Mouse (Mus musculus) heart, embryonic 10.5 days (tissue): ENCODE measurements around the gene Prss47. TPM values are rescaled to one million over a fixed set of nuclear protein-coding genes. Genes with fewer than 3 reads are reported as not detected.

Experiments used
- DNase-seq: peaks from one replicate; pipeline ENCODE4 v3.0.0-alpha.2; 2017; ENCODE audit warnings: low spot score
- H3K27ac ChIP-seq: fragments of 300-500 bp; sonication (generic); 2 replicates; pipeline ENCODE4 v1.5.1; 2016; ENCODE audit warnings: mild to moderate bottlenecking
- H3K27me3 ChIP-seq: fragments of 300-500 bp; sonication (generic); 2 replicates; pipeline ENCODE4 v1.6.1; 2016; ENCODE audit warnings: mild to moderate bottlenecking; ENCODE audit not compliant: poor library complexity, insufficient read depth, severe bottlenecking
- H3K36me3 ChIP-seq: fragments of 300-500 bp; sonication (generic); 2 replicates; pipeline ENCODE4 v1.6.1; 2016; ENCODE audit warnings: mild to moderate bottlenecking, moderate library complexity
- H3K4me1 ChIP-seq: fragments of 300-500 bp; sonication (generic); 2 replicates; pipeline ENCODE4 v1.6.1; 2016; ENCODE audit warnings: mild to moderate bottlenecking
- H3K4me3 ChIP-seq: fragments of 300-500 bp; sonication (generic); 2 replicates; pipeline ENCODE4 v1.5.1; 2016; ENCODE audit warnings: mild to moderate bottlenecking, moderate library complexity
- H3K9me3 ChIP-seq: fragments of 300-500 bp; sonication (generic); 2 replicates; pipeline ENCODE4 v1.6.1; 2016; ENCODE audit warnings: mild to moderate bottlenecking, moderate library complexity
- WGBS: fragments of 180-500 bp; shearing (Covaris S2); methylation state at CpG from one replicate; pipeline ENCODE4 v1.1.7; 2016; 5-methylcytosine and 5-hydroxymethylcytosine counted together
- polyA plus RNA-seq: library from polyadenylated mRNA; unstranded; fragments of >200 nt; fragmentation: Nextera tagmentation; extraction: Ambion mirVana; gene quantifications from 2 replicates; pipeline ENCODE4 v1.2.1, GENCODE M21; 2016

The Prss47 gene
- not detected in 2 replicates for polyA plus RNA-seq

GRCm38 (mm10) chr13:65052660-65053059 is at the start of gene Prss47:
Gene Prss47 (minus strand): TSS chr13:65052760.
- no peak within 1 kb of the TSS for H3K4me3 ChIP-seq
- no peaks in the 10 kb centered on the region for H3K4me1 ChIP-seq
- DNase-seq: no peak
- no peaks in the 10 kb centered on the region for H3K36me3 ChIP-seq
- no peak within 1 kb of the TSS for H3K27ac ChIP-seq
- 77% methylated on average over 9 of the region's 9 CpGs for WGBS
- no peaks in the 10 kb centered on the region for H3K27me3 ChIP-seq
- H3K9me3 ChIP-seq: 0 out of 2 replicates have a peak, but pooled peaks cover 4% of the 10 kb centered on the region

- Histone ChIP-seq H3K36me3 (0 out of 2 replicates have a peak, but pooled peaks cover 4% of the 10 kb centered on the region), H3K27ac (no peak overlapping the region), H3K4me3 (no peak overlapping the region), H3K9me3 (no peaks in the 10 kb centered on the region), H3K27me3 (no peaks in the 10 kb centered on the region), H3K4me1 (no peaks in the 10 kb centered on the region)
- DNase-seq: no peak
- 92% methylated on average over 3 of the region's 3 CpGs for WGBS
These were observed 48.7 kb upstream of the Prss47 start for GRCm38 (mm10) chr13:65101232-65101631.

DNA sequence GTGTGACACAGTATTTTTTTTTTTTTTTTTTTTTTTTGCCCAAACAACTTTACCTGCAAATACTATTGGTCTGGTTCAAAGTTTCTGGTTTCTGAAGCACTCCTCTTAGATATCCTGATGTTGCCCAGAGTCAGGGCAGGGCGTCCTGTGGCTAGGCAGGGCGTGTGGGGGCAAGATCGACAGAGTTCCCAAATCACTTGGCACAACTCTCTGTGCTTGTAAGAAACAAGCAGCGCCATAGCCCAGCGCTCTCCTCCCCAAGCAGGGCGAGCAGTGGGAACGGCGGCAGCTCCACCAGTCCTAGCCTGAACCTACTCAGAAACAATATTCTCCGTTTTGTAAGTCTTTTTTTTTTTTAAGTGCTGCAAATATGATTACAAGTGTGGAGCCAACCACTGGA is 48.1 kb upstream of the Prss47 start:
- Histone ChIP-seq H3K9me3 (no peaks in the 10 kb centered on the region), H3K27me3 (no peaks in the 10 kb centered on the region), H3K36me3 (0 out of 2 replicates have a peak, but pooled peaks cover 1% of the 10 kb centered on the region), H3K4me3 (no peak overlapping the region), H3K27ac (no peak overlapping the region), H3K4me1 (no peaks in the 10 kb centered on the region)
- DNase-seq: no peak
- WGBS: 91% methylated on average over 9 of the region's 9 CpGs

- H3K4me3 ChIP-seq: no peak overlapping the region
- H3K27ac ChIP-seq: no peak overlapping the region
- H3K4me1 ChIP-seq: no peaks in the 10 kb centered on the region
- DNase-seq: no peak
- H3K9me3 ChIP-seq: no peaks in the 10 kb centered on the region
- peaks cover 3% of the 10 kb centered on the region; the same call in 1 of the 2 replicates for H3K36me3 ChIP-seq
- H3K27me3 ChIP-seq: no peaks in the 10 kb centered on the region
These were observed 44.5 kb upstream of the Prss47 start for GRCm38 (mm10) chr13:65097018-65097417.

DNA sequence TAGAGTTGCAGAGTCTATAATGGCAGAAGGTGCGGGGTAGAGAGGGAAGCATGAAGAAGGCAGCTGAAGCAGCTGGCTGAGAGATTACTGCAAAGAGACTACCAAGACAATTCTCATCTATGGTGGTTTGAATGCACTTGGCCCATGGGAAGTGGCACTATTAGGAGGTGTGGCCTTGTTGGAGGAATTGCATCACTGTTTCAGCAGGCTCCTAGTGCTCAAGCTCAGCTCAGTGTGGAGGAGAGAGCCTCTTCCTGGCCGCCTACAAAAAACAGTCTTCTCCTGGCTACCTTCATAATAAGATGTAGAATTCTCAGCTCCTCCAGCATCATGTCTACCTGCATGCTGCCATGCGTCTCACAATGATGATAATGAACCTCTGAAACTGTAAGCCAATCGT is 43.4 kb upstream of the Prss47 start:
- H3K4me3 ChIP-seq: no peak overlapping the region
- no peaks in the 10 kb centered on the region for H3K27me3 ChIP-seq
- H3K27ac ChIP-seq: no peak overlapping the region
- no peak for DNase-seq
- 85% methylated on average over 4 of the region's 4 CpGs for WGBS
- no peaks in the 10 kb centered on the region for H3K9me3 ChIP-seq
- peaks cover 7% of the 10 kb centered on the region for H3K36me3 ChIP-seq
- H3K4me1 ChIP-seq: no peaks in the 10 kb centered on the region

DNA sequence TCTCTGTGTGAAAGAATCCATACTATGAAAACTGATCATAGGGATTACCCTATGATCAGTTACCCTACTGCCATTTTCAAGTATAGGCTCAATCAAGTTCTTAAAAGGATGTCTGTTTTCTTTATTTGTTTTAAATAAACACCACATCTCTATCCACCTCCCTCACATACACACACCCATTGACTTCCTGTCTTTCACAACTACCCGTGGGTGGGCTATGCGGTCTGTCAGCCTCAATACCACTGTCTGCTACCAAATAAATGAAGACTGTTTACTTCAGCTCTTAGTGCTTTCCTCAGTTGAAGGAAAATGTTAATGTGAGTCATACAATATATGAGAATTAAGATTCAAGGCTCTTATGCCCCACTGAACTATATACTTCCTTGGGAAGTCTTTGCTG is 17.4 kb upstream of the Prss47 start:
- Histone ChIP-seq H3K4me1 (no peaks in the 10 kb centered on the region), H3K27ac (no peak overlapping the region), H3K36me3 (peaks cover 21% of the 10 kb centered on the region), H3K4me3 (no peak overlapping the region), H3K27me3 (no peaks in the 10 kb centered on the region), H3K9me3 (no peaks in the 10 kb centered on the region)
- WGBS: 87% methylated on average over 2 of the region's 2 CpGs
- no peak for DNase-seq

GRCm38 (mm10) chr13:65035057-65035456 is 17.5 kb downstream of the Prss47 start:
- DNase-seq: no peak
- 58% methylated on average over 4 of the region's 4 CpGs for WGBS
- H3K4me1 ChIP-seq: no peaks in the 10 kb centered on the region
- no peaks in the 10 kb centered on the region for H3K9me3 ChIP-seq
- no peak overlapping the region for H3K27ac ChIP-seq
- no peaks in the 10 kb centered on the region for H3K36me3 ChIP-seq
- H3K27me3 ChIP-seq: no peaks in the 10 kb centered on the region
- H3K4me3 ChIP-seq: no peak overlapping the region

DNA sequence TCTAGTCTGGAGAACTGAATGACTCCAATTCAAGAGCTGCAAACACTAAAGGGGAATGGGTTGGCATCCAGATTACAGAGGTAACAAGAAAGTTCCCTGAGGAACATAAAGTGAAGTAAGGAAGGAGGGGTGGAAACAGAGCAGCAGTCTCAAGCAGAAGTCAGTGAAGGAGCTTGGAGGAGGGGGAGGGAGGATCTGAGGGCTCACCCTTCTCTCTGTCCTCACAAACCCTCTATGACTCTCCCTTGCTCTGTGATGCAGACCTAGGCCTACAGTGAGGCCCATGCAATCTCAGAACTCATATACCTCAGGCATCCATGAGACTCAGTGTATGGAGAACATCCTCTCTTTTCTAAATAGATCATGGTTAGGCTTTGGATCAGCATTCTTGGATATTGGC is 19.8 kb downstream of the Prss47 start, which contains the start of gene Spata31d1c:
Gene Spata31d1c (plus strand): TSS at position 301 of the 400 bp plus-strand sequence.
- Histone ChIP-seq H3K27me3 (no peaks in the 10 kb centered on the region), H3K9me3 (no peaks in the 10 kb centered on the region), H3K4me3 (no peak within 1 kb of the TSS), H3K4me1 (no peaks in the 10 kb centered on the region), H3K27ac (no peak within 1 kb of the TSS), H3K36me3 (no peaks in the 10 kb centered on the region)
- no peak for DNase-seq

DNA sequence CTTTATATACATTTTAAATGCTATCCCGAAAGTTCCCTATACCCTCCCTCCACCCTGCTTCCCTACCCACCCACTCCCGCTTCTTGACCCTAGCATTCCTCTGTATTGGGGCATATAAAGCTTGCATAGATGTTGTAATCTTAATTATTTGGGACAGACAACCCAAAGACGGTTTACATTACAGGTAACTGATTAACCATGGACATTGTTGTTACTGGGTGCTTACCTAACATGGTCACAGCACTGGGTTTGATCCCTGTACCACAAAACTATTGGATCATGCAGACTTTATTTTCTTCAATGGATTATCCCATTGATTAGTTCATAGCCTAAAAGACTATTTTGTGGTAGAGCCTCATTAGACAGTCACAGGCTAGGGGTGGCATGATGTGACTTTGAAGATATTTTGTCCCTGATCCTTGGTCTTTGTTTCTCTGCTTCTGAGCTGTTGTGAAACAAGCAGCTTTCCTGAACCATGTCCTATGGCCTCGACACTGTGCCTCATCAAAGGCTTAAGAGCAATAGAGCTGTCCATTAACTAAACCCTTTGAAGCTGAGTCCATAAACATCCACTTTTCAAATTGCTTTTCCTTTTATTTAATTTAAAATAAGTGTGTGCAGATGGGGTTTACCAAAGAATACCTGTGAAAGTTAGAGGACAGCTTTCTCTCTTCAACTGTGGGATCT is 41.4 kb downstream of the Prss47 start:
- H3K27me3 ChIP-seq: no peaks in the 10 kb centered on the region
- DNase-seq: no peak
- no peaks in the 10 kb centered on the region for H3K4me1 ChIP-seq
- H3K9me3 ChIP-seq: no peaks in the 10 kb centered on the region
- no peak overlapping the region for H3K27ac ChIP-seq
- no peaks in the 10 kb centered on the region for H3K36me3 ChIP-seq
- no peak overlapping the region for H3K4me3 ChIP-seq
- WGBS: 66% methylated on average over 4 of the region's 4 CpGs

GRCm38 (mm10) chr13:65007971-65008370 is 44.6 kb downstream of the Prss47 start:
- H3K36me3 ChIP-seq: no peaks in the 10 kb centered on the region
- no peak overlapping the region for H3K4me3 ChIP-seq
- H3K27me3 ChIP-seq: no peaks in the 10 kb centered on the region
- no peak for DNase-seq
- no peaks in the 10 kb centered on the region for H3K9me3 ChIP-seq
- no peak overlapping the region for H3K27ac ChIP-seq
- WGBS: 79% methylated on average over 1 of the region's 1 CpGs
- no peaks in the 10 kb centered on the region for H3K4me1 ChIP-seq

DNA sequence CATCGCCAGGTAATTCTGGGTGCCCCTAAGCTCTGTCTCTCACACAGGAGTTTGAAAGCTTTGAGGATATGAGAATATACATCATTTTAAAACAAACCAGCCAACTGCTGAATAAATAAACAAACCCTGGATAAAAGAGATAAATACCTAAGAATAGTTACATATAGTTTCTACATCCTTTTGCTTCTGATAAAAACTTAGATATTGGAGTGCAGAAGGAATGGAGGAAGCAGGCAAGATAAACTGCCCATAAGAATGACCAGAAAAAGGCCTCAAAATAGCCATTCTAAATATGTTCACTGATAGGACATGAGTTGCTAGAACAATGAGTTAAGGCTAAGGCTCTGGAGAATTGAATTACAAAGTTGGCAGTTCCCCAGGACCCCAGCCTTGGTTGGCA is 45.8 kb downstream of the Prss47 start:
- no peak overlapping the region for H3K4me3 ChIP-seq
- WGBS: 79% methylated on average over 1 of the region's 1 CpGs
- no peaks in the 10 kb centered on the region for H3K36me3 ChIP-seq
- no peaks in the 10 kb centered on the region for H3K4me1 ChIP-seq
- H3K9me3 ChIP-seq: no peaks in the 10 kb centered on the region
- no peak for DNase-seq
- H3K27me3 ChIP-seq: no peaks in the 10 kb centered on the region
- no peak overlapping the region for H3K27ac ChIP-seq

DNA sequence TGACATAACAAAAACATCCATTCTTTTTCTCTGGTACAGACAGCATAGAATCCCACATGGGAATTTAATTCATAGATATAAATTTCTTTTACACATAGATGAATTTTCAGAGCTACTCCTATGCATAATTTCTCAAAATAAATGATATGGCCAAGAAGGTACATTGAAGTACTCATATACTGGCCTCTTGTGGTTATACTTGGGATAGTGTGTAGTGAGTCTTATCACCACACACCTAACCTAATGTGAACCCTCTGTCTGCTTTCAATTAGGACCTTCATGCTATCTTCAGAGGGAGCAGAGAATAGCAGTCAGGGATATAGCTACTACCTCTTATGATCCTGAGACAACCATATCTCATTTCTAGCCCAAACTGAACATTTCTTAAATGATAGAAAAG is 47.1 kb downstream of the Prss47 start:
- Histone ChIP-seq H3K4me1 (no peaks in the 10 kb centered on the region), H3K27me3 (no peaks in the 10 kb centered on the region), H3K36me3 (no peaks in the 10 kb centered on the region), H3K27ac (no peak overlapping the region), H3K4me3 (no peak overlapping the region), H3K9me3 (no peaks in the 10 kb centered on the region)
- DNase-seq: no peak
